Mouse (Mus musculus) stomach, embryonic 15.5 days (tissue): ENCODE results near the gene Tfap2b. TPM values are rescaled to one million over a fixed set of nuclear protein-coding genes. Genes with fewer than 3 reads are reported as not detected.
A peak's percentile ranks its signal among the peaks of the same experiment; 100 is the strongest.

Experiments used
- ATAC-seq: fragments of 200-750 bp; cut with Nextera tagmentation; 2 replicates; pipeline ENCODE4 v1.8.0; 2017; ENCODE audit warnings: low read depth, moderate number of reproducible peaks, moderate TSS enrichment; ENCODE audit not compliant: insufficient read depth, low FRiP score
- H3K27ac ChIP-seq: fragments of 300-500 bp; sonication (generic); 2 replicates; pipeline ENCODE4 v1.5.1; 2015; ENCODE audit warnings: mild to moderate bottlenecking, inconsistent platforms
- H3K27me3 ChIP-seq: fragments of 300-500 bp; sonication (generic); replicated peaks from 2 replicates; pipeline ENCODE4 v1.6.1; 2015; ENCODE audit warnings: inconsistent platforms
- H3K36me3 ChIP-seq: fragments of 300-500 bp; sonication (generic); 2 replicates; pipeline ENCODE4 v1.6.1; 2015; ENCODE audit warnings: inconsistent platforms
- H3K4me1 ChIP-seq: fragments of 300-500 bp; sonication (generic); 2 replicates; pipeline ENCODE4 v1.6.1; 2015; ENCODE audit warnings: inconsistent platforms
- H3K4me2 ChIP-seq: fragments of 300-500 bp; sonication (generic); 2 replicates; pipeline ENCODE4 v1.6.1; 2015; ENCODE audit warnings: mild to moderate bottlenecking, inconsistent platforms
- H3K4me3 ChIP-seq: fragments of 300-500 bp; sonication (generic); replicated peaks from 2 replicates; pipeline ENCODE4 v1.5.1; 2015; ENCODE audit warnings: inconsistent platforms
- H3K9ac ChIP-seq: fragments of 300-500 bp; sonication (generic); 2 replicates; pipeline ENCODE4 v1.6.1; 2015; ENCODE audit warnings: inconsistent platforms
- H3K9me3 ChIP-seq: fragments of 300-500 bp; sonication (generic); 2 replicates; pipeline ENCODE4 v1.6.1; 2016; ENCODE audit warnings: inconsistent platforms
- WGBS: fragments of 180-500 bp; shearing (Covaris S2); methylation state at CpG from one replicate; pipeline ENCODE4 v1.1.7; 2015; 5-methylcytosine and 5-hydroxymethylcytosine counted together
- polyA plus RNA-seq: library from polyadenylated mRNA; unstranded; fragments of >200 nt; fragmentation: Nextera tagmentation; extraction: Ambion mirVana; gene quantifications from 2 replicates; pipeline ENCODE4 v1.2.1, GENCODE M21; 2015

The Tfap2b gene
- polyA plus RNA-seq, 1 experiment from 2014 or later: 1.5 TPM

GRCm38 (mm10) chr1:19234432-19235205, 25.9 kb downstream of the Tfap2b start:
- peaks cover 74% of the 10 kb centered on the region for H3K27me3 ChIP-seq
- no peaks in the 10 kb centered on the region for H3K4me1 ChIP-seq
- H3K4me2 ChIP-seq: no peak overlapping the region
- no peak for ATAC-seq
- WGBS: 2% methylated on average over 31 of the region's 31 CpGs
- H3K4me3 ChIP-seq: no peak overlapping the region
- H3K9ac ChIP-seq: no peak overlapping the region
- no peaks in the 10 kb centered on the region for H3K36me3 ChIP-seq
- H3K9me3 ChIP-seq: no peaks in the 10 kb centered on the region
- no peak overlapping the region for H3K27ac ChIP-seq

DNA sequence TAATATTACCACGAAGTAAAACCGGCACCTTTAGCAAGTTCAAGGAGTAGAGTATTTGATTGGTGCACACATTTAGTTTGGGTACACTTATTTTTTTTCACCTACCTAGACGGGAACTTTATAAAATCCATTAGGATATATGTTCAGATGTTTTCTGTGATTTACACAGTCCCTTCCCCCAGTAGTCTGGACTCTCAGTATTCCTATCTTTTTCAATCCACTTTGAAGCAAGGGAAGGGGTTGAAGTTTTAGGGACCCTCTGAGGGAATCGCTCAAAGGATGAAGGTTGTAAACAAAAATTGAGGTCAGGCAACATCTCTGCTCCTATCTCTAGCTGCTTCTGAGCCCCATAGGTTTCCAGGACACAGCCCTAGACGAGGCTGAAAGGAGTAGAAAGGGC, 27.3 kb downstream of the Tfap2b start:
- no peaks in the 10 kb centered on the region for H3K4me1 ChIP-seq
- peaks cover 79% of the 10 kb centered on the region for H3K27me3 ChIP-seq
- H3K9ac ChIP-seq: no peak overlapping the region
- no peak overlapping the region for H3K27ac ChIP-seq
- H3K4me2 ChIP-seq: no peak overlapping the region
- WGBS: 5% methylated on average over 5 of the region's 5 CpGs
- H3K9me3 ChIP-seq: no peaks in the 10 kb centered on the region
- H3K36me3 ChIP-seq: no peaks in the 10 kb centered on the region
- H3K4me3 ChIP-seq: no peak overlapping the region
- no peak for ATAC-seq

DNA sequence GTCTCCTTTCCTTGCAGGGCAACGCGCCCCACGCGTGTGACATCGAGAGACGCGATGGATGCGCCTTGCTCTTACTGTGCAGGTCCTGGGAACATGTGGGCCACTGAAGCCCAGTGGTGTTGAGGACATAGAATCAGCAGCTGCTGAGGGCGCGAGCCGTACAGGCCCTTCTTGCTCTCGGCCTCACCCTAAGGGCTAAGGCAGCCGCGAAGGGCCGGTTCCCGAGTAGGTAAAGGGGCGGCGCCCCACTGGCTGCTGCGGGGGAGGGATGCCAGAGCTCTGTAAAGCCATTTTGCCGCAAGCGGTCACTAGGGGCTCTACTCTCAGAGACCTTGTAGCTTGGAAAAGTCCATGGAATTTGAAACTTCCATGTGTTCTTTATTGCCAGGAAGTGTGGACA, 27.9 kb downstream of the Tfap2b start:
- ATAC-seq: no peak
- Histone ChIP-seq H3K9me3 (no peaks in the 10 kb centered on the region), H3K27me3 (peaks cover 81% of the 10 kb centered on the region), H3K4me2 (no peak overlapping the region), H3K27ac (no peak overlapping the region), H3K4me3 (no peak overlapping the region), H3K36me3 (no peaks in the 10 kb centered on the region), H3K9ac (no peak overlapping the region), H3K4me1 (no peaks in the 10 kb centered on the region)
- WGBS: 1% methylated on average over 21 of the region's 21 CpGs

- no peak for ATAC-seq
- H3K9me3 ChIP-seq: no peaks in the 10 kb centered on the region
- peaks cover 82% of the 10 kb centered on the region for H3K27me3 ChIP-seq
- H3K27ac ChIP-seq: no peak overlapping the region
- H3K4me2 ChIP-seq: no peak overlapping the region
- WGBS: 2% methylated on average over 9 of the region's 9 CpGs
- H3K4me3 ChIP-seq: no peak overlapping the region
- no peaks in the 10 kb centered on the region for H3K36me3 ChIP-seq
- H3K4me1 ChIP-seq: no peaks in the 10 kb centered on the region
- no peak overlapping the region for H3K9ac ChIP-seq
These were observed 28.3 kb downstream of the Tfap2b start for GRCm38 (mm10) chr1:19237061-19237460.

DNA sequence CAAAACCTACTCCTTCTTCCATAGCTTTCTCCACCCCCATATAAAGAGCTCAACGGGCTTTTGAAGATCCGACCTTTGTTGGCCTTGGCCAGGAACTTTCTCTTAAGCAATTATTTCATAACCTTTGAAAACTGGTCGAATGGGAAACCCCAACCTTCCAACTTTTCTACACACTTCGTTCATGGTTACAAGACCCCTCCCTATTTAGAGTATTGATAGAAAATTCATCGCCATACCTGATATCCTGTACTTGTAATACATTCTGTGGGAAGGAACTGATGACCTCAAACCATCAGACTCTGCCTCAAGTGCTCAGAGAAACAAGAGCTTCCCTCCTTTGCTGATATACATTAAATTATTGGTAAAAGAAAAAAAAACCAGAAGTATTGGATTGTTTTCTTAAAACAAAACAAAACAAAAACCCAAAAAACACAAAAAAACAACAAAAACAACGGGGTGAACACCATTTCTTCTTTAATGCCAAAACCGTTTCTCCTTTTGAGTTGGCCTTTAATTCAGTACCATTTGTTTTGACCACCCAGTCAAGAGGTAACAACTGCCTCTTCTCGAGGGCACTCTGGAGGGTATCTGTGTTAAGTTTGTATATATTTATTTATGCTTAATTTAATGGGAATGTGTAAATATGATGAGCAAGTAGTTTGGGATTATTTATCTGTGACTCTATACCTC, 29.2 kb downstream of the Tfap2b start:
- H3K27me3 ChIP-seq: peaks cover 82% of the 10 kb centered on the region
- no peaks in the 10 kb centered on the region for H3K9me3 ChIP-seq
- no peak overlapping the region for H3K4me3 ChIP-seq
- no peaks in the 10 kb centered on the region for H3K36me3 ChIP-seq
- 7% methylated on average over 8 of the region's 8 CpGs for WGBS
- H3K9ac ChIP-seq: no peak overlapping the region
- no peak for ATAC-seq
- H3K4me1 ChIP-seq: no peaks in the 10 kb centered on the region
- no peak overlapping the region for H3K4me2 ChIP-seq
- no peak overlapping the region for H3K27ac ChIP-seq

GRCm38 (mm10) chr1:19240054-19240453, 31.3 kb downstream of the Tfap2b start:
- H3K4me3 ChIP-seq: no peak overlapping the region
- no peaks in the 10 kb centered on the region for H3K4me1 ChIP-seq
- H3K4me2 ChIP-seq: no peak overlapping the region
- H3K9ac ChIP-seq: no peak overlapping the region
- no peak for ATAC-seq
- no peaks in the 10 kb centered on the region for H3K9me3 ChIP-seq
- H3K36me3 ChIP-seq: no peaks in the 10 kb centered on the region
- peaks cover 68% of the 10 kb centered on the region for H3K27me3 ChIP-seq
- no peak overlapping the region for H3K27ac ChIP-seq

DNA sequence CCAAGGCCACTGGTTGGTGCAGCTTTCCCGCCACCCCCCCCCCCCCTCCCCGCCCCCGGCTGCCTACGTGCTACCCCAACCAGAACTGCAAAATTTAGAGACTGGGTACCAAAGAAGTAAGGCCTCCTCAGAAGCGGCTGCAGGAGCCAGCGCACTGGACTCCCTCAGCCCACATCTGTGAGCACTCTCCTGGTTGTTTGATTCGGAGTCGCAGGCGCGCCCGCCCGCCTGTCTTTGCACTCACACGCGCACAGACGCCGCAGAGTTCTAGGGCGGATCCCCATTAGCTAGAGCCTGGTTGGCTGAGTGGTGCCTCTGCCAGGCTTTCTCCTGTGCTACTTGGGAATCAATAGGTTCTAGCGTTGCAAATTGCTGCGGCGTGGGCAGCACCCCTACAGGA, 32.6 kb downstream of the Tfap2b start:
- H3K36me3 ChIP-seq: no peaks in the 10 kb centered on the region
- WGBS: 2% methylated on average over 20 of the region's 20 CpGs
- no peaks in the 10 kb centered on the region for H3K9me3 ChIP-seq
- H3K4me2 ChIP-seq: peak overlapping the region; percentile 41
- peaks cover 56% of the 10 kb centered on the region for H3K27me3 ChIP-seq
- H3K9ac ChIP-seq: no peak overlapping the region
- peak overlapping the region; percentile 19 for H3K4me3 ChIP-seq
- no peaks in the 10 kb centered on the region for H3K4me1 ChIP-seq
- no peak for ATAC-seq
- H3K27ac ChIP-seq: no peak overlapping the region

GRCm38 (mm10) chr1:19242021-19242420, 33.3 kb downstream of the Tfap2b start:
- H3K9ac ChIP-seq: no peak overlapping the region
- no peak overlapping the region for H3K27ac ChIP-seq
- H3K4me1 ChIP-seq: no peaks in the 10 kb centered on the region
- no peak overlapping the region for H3K4me3 ChIP-seq
- H3K36me3 ChIP-seq: no peaks in the 10 kb centered on the region
- peaks cover 49% of the 10 kb centered on the region for H3K27me3 ChIP-seq
- WGBS: 5% methylated on average over 8 of the region's 8 CpGs
- ATAC-seq: no peak
- H3K9me3 ChIP-seq: no peaks in the 10 kb centered on the region
- H3K4me2 ChIP-seq: no peak overlapping the region

GRCm38 (mm10) chr1:19245032-19245431, 36.3 kb downstream of the Tfap2b start:
- Histone ChIP-seq H3K4me1 (no peaks in the 10 kb centered on the region), H3K27me3 (peaks cover 27% of the 10 kb centered on the region), H3K36me3 (no peaks in the 10 kb centered on the region), H3K27ac (no peak overlapping the region), H3K4me3 (no peak overlapping the region), H3K9me3 (no peaks in the 10 kb centered on the region), H3K4me2 (no peak overlapping the region), H3K9ac (no peak overlapping the region)
- WGBS: 49% methylated on average over 4 of the region's 4 CpGs
- no peak for ATAC-seq

- H3K9me3 ChIP-seq: no peaks in the 10 kb centered on the region
- no peaks in the 10 kb centered on the region for H3K4me1 ChIP-seq
- H3K4me3 ChIP-seq: no peak overlapping the region
- H3K27ac ChIP-seq: no peak overlapping the region
- 55% methylated on average over 6 of the region's 6 CpGs for WGBS
- H3K9ac ChIP-seq: no peak overlapping the region
- no peak overlapping the region for H3K4me2 ChIP-seq
- no peak for ATAC-seq
- H3K36me3 ChIP-seq: no peaks in the 10 kb centered on the region
- no peaks in the 10 kb centered on the region for H3K27me3 ChIP-seq
These were observed 42.6 kb downstream of the Tfap2b start for GRCm38 (mm10) chr1:19251286-19251685.

- Histone ChIP-seq H3K4me1 (no peaks in the 10 kb centered on the region), H3K9me3 (no peaks in the 10 kb centered on the region), H3K4me3 (no peak overlapping the region), H3K4me2 (no peak overlapping the region), H3K36me3 (no peaks in the 10 kb centered on the region), H3K9ac (no peak overlapping the region), H3K27me3 (no peaks in the 10 kb centered on the region), H3K27ac (no peak overlapping the region)
- no peak for ATAC-seq
- 80% methylated on average over 1 of the region's 1 CpGs for WGBS
These were observed 60.9 kb downstream of the Tfap2b start for GRCm38 (mm10) chr1:19269596-19269995.
